Mouse (Mus musculus) lung, postnatal 10 days (tissue): Measurements from ENCODE around the gene Eif2b1.

Experiments
- DNase-seq: peaks from one replicate; pipeline ENCODE4 v3.0.0; 2021

The Eif2b1 gene

DNA sequence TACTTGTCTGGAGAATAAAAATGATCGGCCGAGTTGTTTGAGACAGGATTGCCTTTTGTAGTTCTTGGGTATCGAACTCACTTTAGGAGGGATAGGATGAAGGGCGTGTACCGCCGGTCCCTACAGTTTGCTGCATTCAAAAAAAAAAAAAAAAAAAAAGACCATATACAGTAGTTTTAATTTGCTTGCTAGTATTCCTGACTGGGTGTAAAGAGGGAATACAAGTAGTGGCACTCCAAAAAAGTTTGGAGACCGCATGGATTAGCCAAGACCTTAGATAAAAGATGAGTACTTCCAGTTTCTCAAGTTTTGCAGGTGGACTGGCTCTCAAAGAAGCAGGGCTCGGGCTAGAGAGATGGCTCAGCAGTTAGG is 37.3 kb downstream of the Eif2b1 start:
- no peak for DNase-seq

DNA sequence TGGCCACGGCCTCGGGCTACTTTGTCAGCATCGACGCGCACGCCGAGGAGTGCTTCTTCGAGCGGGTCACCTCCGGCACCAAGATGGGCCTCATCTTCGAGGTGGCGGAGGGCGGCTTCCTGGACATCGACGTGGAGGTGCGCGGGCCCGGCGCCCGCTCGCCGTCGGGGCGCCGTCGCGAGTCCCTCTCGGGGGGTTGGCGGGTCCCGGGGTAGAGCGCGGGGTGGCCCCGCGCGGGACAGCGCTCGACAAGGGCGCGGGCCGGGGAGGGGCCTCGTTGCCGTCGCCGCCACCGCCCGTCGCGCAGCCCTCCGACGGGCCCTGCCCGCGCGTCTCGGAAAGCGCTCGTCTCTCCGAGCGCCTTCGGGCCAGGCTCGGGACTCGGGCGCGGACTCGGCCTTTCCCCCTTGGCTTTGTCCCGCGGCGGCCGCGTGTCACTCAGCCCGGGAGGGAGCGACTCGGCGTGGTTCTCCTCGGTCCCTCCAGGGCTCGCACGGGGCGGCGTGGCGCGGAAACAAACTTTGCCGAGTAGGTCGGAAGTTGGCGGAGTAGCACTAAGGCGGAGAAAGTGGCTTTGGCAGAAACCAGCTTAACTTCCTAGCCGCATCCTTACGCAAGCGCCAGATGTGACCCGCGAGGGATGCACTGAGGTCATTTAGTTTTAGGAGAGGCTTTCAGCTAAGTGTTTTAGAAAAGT is 37.9 kb downstream of the Eif2b1 start:
- peak; percentile 84 for DNase-seq

DNA sequence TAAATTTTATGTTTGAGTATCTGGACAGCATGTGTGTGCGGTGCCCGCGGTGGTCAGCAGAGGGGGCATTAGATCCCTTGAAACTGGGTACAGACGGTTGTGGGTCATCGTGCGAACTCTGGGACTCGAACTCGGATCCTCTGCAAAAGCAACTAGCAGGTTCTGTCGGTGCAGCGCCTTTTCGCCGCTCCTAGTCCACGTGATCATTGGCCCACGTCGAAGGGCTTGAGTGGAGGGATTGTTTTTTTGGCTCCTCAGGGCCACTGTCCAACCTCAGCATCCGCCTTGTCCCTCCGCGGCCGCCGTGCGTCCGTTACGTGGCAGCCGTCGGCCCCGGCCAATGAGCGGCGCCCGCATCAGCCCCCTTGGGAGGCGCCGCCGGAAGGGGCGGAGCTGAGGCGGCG is 38.5 kb downstream of the Eif2b1 start, which contains the start of gene Tmed2:
TSS of gene Tmed2 (plus strand) at position 313 of the 404 bp plus-strand sequence.
- peak; percentile 97 for DNase-seq

DNA sequence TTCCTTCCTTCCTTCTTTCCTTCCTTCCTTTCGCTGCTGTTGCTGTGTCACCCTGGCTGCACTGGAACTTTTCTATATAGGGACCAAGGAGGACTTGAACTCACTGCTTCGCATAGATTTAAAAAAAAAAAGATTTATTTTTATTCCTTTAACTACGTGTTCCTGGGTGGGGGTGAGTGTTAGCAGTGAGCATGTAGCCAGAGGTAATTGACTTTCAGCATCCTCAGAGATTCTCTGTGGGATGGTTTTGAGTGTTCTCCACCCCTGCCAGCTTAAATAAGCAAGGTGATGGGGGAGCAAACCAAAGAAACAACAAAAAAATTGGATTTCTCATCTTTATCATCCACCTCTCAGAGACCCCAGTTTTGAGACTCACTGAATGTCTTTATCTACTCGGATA is 39.0 kb downstream of the Eif2b1 start:
- DNase-seq: no peak

DNA sequence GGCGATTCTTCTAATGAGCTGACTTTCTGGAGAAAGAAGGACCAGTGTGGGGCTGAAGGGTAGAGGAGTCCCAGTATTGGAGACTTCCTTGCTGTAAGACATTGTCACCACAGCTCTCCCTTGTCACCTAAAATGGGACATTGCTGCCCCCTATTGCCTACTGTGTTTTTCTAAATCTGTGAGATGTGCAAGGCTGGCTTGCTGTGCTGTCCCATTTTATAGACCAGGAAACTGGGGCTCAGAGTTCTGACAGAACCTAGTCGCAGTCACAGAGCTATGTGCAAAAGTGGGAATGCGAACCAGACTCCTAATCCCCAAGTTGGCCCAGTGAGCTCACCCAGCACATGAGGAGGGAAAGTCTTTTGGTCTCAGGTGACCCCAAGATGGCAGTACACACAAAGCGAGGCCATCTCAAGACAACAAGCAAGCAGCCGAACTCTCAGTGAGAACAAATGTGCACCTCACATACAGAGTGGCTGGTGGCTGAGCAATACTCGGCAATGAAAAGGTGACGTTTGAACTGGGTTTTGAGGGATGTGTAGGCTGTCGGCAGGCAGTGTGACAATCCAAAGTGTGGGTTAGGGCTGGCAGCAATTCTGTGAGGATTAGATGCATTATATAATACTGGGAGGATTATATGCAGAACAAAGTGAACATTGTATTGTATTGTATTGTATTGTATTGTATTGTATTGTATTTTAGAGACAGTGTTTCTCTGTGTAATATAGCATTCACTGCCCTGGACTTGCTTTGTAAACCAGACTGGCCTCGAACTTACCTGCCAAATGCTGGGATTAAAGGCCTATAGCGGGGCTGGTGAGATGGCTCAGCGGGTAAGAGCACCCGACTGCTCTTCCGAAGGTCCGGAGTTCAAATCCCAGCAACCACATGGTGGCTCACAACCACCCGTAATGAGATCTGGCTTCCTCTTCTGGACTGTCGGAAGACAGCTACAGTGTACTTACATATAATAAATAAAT is 39.8 kb downstream of the Eif2b1 start:
- DNase-seq: peak; percentile 86

DNA sequence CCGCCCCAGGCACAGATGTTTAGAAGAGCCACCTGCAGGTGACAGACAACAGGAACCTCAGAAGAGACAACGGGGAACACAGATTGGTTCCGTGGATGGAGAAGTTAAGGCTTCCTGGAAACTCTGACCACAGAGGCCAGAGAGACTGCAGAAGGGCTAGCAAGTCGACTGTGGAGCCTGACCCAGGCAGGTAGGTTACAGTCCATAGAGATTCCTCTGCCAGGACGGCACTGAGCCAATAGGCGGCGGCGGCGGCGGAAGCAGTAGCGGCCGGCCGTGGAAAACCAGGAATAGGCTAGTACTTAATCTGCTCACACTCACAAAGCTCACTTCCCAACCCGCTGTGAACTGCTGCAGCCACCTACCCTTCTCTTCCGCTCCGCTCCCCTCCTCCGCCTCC is 42.2 kb downstream of the Eif2b1 start:
- DNase-seq: peak; percentile 69

DNA sequence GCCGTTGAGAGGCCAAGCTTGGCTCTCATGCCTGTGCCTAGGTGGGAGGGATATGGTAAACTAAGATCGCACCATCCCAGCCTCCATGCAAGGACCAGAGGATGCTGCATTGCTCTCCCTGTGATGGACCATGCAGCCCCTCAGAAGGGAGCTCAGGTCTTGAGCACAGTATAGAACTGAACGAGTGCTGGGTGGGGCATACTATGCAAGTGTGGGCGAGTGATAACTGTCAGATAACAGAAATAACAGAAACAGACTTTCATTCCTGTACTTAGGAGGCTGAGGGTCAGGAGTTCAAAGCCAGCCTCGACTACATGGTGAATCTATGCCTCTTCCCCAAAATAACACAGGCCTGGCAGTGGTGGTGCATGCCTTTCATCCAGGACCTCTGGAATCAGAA is 43.9 kb downstream of the Eif2b1 start:
- DNase-seq: no peak

DNA sequence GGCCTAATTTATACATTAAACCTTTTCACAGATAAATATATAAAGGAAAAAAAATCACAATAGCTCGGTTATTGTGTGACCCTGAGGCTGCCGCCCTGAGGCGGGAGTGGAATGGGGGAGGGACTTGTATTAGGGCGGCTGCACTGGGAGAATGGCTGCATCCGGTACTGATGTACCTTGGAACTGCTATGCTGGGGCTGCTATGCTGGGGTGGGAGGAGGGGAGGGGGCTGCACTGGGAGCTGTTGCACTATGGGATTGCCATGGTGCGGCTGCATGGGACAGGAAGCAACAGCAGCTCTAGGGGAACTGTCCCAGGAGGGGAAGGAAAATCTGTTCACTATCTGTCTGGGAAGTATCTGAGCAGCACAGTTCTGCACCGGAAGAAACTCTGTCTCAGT is 46.5 kb downstream of the Eif2b1 start:
- peak; percentile 52 for DNase-seq

DNA sequence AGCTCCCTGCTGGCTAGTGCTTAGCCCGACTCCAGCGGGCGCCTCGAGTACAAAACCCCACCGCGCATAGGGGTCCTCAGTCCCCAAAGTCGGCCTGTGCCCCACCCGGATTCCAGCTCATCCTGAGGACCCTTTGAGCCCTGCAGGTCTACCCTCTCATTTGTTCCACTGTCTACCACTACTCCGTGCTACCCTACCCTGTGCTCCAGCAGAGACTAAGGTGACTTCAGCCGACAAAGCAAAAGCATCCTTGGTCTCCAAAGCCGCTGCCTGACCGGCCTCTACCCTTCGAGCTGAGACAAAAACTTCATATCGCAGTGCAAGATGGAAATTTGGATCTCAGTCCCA is 47.4 kb downstream of the Eif2b1 start:
- DNase-seq: no peak

DNA sequence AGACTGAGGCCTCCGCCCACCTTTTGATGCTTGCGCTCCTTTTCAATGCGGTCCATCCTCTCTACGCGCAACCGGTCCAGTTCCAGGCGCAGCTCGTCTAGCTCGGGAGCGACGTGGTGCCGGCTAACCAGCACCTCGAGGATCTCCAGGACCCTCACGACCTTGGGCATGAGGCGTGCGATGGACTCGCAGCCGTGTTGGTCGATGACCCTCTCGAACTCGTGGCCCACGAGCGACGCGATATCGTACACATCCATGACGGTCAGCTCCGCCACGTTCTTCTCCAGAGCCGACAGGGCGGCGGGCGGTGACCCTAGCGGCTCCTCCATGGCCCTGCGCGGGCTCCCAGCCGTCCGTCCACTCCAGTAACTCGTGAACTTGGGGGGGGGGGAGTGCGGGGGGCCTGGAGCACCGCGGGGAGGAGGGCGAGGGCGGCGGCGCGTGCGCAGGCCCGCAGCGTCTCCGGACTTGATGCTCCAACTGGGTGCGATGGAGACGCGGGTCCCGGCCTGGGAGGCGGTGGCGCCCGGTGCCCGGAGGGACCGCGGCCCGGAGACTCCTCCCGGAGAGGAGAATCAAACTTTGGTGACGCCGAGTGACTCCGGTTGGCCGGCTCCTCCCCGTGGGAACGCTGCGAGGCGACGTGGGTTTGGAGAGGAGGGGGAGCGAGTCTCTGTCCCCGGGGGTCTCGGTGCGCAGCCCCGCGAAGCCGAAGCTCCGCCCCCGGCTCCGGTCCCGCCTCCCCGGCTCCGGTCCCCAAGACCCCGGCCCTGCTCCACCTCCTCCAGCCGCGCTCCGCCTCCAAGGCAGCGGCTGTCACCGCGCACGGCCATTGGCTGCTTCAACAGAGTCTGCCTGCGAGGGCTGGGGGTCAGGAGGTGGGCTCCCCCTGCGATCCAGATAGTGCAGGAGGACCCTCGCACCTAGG is 48.0 kb downstream of the Eif2b1 start, which contains the start of gene Rilpl1:
TSS of gene Rilpl1 (minus strand) at position 737 of the 928 bp plus-strand sequence.
- peak; percentile 92 for DNase-seq

DNA sequence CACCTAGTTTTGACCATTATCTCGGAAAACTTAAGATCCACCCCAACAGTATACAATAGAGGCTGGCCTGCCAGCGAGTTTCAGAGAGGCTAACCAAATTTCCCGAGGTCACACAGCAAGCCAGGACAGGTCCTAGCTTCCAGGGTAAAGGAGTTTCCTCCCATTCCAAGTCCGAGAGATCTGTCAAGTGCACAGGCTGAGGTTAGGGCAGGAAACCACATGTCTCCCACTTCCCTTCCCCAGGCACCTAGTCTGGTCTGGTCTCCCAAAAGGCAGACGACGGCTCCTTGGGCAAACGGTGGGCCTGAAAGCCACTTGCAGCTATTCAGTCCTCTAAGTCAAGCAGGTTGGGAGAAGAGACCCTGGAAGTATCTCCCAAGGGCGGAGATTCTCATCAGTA is 49.2 kb downstream of the Eif2b1 start:
- no peak for DNase-seq

DNA sequence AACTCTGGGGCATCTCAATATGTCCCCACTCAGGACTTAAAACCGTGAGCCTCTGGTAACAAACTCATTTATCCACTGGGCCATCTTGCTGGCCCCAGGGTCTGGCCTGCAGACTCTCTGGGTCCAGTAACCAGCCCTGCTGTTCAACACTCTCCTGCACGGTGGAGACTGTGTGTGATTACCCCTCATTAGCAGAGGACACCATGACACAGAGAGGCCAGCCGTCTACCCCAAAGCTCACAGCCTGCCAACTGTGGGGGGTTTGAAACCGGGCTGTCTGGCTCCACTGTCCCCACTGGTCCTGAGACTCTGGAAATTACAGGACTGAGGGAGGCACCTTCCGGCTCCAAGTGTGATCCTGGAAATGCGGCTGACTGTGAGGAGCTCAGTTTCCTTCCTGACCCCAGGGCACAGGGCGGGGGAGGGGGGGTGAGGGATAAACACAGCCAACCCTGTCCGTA is 49.7 kb downstream of the Eif2b1 start:
- DNase-seq: peak; percentile 64

DNA sequence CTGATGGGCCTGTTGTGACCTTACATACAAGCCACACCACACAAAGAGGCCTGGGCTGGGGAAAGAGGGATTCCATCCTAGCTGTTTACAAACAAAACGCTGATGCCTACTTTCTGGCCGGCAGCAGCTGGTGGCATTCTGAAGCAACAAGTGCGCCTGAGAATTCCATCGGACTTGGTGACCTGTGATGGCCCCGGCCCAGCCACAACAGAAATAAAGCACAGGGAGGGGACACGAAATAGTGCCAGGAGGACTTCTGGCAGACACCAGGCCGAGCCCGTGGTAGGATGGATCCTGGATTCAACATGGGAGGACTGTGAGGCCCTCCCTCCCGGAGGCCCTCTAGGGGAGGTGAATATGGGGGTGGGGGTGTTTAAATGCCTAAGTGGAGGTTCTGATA is 50.1 kb downstream of the Eif2b1 start:
- peak; percentile 65 for DNase-seq

DNA sequence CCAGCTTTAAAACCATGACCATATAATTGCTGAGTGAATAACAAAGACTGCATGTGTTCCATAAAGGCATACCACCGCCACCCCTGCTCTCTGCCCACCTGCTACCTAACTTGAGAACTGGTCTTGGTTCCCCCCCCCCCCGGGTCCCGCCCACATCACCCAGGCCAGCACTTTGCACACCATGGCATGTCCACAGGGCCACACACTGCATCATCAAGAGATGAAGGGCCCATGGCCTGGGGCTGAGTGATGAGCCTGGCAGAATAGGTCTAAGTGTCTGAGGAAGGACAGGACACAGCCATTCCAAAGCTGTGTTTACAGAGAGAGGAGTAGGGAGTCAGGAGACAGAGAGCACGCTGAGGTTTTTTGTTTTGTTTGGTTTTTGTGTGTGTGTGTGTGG is 50.6 kb downstream of the Eif2b1 start:
- no peak for DNase-seq

DNA sequence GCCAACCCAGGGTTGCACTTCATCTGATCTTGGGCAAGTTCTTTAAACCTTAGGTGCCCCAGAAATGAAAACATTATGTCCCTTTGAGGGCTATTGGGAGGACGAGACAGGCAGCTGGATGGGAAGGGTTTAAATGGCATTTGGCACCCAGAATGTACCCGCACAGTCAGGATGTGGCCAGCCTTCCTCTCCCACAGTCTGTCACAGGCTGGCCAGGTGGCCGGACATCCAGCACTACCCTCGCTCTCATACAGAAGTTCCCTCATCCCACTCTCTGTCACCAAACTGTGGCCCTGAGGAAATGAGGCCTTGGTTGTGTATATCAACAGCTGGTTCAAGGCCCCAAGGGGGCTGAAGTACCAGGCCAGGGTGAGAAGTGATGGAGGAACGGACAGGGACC is 54.0 kb downstream of the Eif2b1 start:
- DNase-seq: no peak

DNA sequence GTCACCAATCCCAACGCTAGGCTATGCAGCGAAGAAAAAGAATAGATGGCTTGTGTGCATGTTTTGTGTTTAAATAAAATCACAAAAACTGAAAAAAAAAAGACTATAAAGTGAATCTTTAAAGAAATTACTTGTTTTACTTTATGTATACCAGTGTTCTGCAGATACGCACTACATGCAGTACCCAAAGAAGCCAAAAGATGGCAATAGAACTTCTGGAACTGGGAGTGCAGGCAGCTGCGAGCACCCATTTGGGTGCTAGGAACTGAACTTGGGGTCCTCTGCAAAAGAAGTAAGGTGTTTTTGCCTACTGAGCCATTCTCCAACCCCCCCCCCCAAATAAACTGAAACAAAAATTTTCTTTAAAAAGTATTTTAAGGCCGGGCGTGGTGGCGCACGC is 55.9 kb downstream of the Eif2b1 start:
- no peak for DNase-seq

DNA sequence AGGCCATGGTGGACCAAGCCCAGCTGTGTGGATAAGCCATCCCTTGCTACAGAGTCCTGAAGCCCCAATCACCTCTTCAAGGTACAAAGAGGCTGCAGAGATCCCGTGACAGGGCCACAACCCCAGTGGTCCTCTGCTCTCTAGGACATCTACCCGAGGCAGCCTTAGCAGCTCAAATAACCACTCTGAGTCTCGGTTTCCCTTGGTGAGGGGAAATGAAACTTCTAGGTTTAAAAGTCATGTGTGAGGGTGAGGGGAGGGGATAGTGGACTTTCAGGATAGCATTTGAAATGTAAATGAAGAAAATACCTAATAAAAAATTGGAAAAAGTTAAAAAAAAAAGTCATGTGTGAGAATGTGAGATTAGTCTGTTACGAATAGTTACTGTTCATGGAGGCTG is 57.3 kb downstream of the Eif2b1 start:
- no peak for DNase-seq
